Mouse (Mus musculus) kidney, embryonic 15.5 days (tissue): ENCODE data around the gene Cobl. TPM values are rescaled to one million over a fixed set of nuclear protein-coding genes. Genes with fewer than 3 reads are reported as not detected.
A peak's percentile ranks its signal among the peaks of the same experiment; 100 is the strongest.

Experiments used
- ATAC-seq: fragments of 200-750 bp; cut with Nextera tagmentation; replicated peaks from 2 replicates; pipeline ENCODE4 v1.8.0; 2017; ENCODE audit warnings: moderate TSS enrichment; ENCODE audit not compliant: low FRiP score
- H3K27ac ChIP-seq: fragments of 300-500 bp; sonication (generic); 2 replicates; pipeline ENCODE4 v1.5.1; 2015; ENCODE audit warnings: mild to moderate bottlenecking, inconsistent platforms
- H3K27me3 ChIP-seq: fragments of 300-500 bp; sonication (generic); 2 replicates; pipeline ENCODE4 v1.6.1; 2015; ENCODE audit warnings: inconsistent platforms
- H3K36me3 ChIP-seq: fragments of 300-500 bp; sonication (generic); 2 replicates; pipeline ENCODE4 v1.6.1; 2015; ENCODE audit warnings: inconsistent platforms
- H3K4me1 ChIP-seq: fragments of 300-500 bp; sonication (generic); 2 replicates; pipeline ENCODE4 v1.6.1; 2015; ENCODE audit warnings: inconsistent platforms
- H3K4me2 ChIP-seq: fragments of 300-500 bp; sonication (generic); 2 replicates; pipeline ENCODE4 v1.6.1; 2015; ENCODE audit warnings: moderate library complexity, mild to moderate bottlenecking, inconsistent platforms
- H3K4me3 ChIP-seq: fragments of 300-500 bp; sonication (generic); replicated peaks from 2 replicates; pipeline ENCODE4 v1.5.1; 2015; ENCODE audit warnings: mild to moderate bottlenecking, inconsistent platforms
- H3K9ac ChIP-seq: fragments of 300-500 bp; sonication (generic); 2 replicates; pipeline ENCODE4 v1.6.1; 2015; ENCODE audit warnings: mild to moderate bottlenecking, inconsistent platforms
- H3K9me3 ChIP-seq: fragments of 300-500 bp; sonication (generic); replicated peaks from 2 replicates; pipeline ENCODE4 v1.6.1; 2016; ENCODE audit warnings: inconsistent platforms
- WGBS: fragments of 180-500 bp; shearing (Covaris S2); methylation state at CpG from one replicate; pipeline ENCODE4 v1.1.7; 2015; ENCODE audit warnings: mixed read lengths; 5-methylcytosine and 5-hydroxymethylcytosine counted together
- polyA plus RNA-seq: library from polyadenylated mRNA; unstranded; fragments of >200 nt; fragmentation: Nextera tagmentation; extraction: Ambion mirVana; gene quantifications from 2 replicates; pipeline ENCODE4 v1.2.1, GENCODE M21; 2015

The Cobl gene
- polyA plus RNA-seq, 1 experiment from 2014 or later: 7.7 TPM

DNA sequence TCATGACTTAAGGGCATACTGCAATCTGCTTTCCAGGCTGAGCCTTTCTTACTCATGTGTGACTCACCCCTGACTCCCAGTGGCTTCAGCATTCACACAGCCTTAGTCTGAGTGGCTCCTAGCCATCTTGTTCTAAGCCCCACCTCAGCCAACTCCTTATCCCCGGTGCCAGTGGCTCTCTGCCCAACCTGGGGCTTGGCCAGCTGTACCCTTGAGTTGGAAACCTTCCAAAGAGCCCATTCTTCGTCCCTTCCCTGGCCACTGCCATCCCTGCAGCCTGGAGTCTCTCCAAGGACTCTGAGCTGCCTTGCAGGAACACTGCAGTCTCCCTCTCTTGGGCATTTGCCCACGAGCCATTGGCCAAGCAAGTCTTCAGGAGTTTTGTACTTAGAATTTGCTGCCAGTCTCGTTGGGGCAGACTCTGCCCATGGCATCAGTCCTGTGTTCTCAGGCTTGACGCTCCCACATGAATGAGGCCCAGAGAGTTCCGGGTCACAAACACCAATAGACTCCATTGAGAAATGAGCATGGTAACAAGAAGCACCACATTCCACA lies 233.2 kb downstream of the Cobl start:
- Histone ChIP-seq H3K4me1 (0 out of 2 replicates have a peak, but pooled peaks cover 8% of the 10 kb centered on the region), H3K27me3 (no peaks in the 10 kb centered on the region), H3K27ac (no peak overlapping the region), H3K4me3 (no peak overlapping the region), H3K9ac (no peak overlapping the region), H3K36me3 (no peaks in the 10 kb centered on the region), H3K9me3 (no peaks in the 10 kb centered on the region), H3K4me2 (no peak overlapping the region)
- ATAC-seq: 0 out of 2 replicates have a peak, but pooled peaks have one; percentile 49
- 72% methylated on average over 6 of the region's 6 CpGs for WGBS

DNA sequence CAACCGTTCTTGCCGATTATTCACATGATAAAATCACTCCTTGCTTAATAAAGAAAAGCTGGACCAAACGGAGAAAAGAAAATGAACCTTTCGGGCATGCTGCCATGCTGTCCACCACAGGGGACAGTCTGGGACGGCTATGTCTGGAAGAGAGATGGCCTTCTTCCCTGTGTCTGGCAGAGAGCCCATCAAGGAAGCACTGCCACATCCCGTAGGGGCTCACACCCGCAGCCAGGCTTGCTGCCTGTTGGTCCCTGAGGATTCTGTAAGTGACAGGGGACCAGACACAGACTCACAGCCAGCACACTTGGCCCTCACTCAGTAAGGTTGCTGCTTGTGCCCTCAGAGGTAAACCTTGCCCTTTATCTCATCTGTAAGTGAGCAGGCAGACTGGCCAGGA lies 235.3 kb downstream of the Cobl start:
- H3K27ac ChIP-seq: no peak overlapping the region
- no peak overlapping the region for H3K4me3 ChIP-seq
- H3K36me3 ChIP-seq: no peaks in the 10 kb centered on the region
- H3K4me2 ChIP-seq: no peak overlapping the region
- no peak overlapping the region for H3K9ac ChIP-seq
- H3K4me1 ChIP-seq: 0 out of 2 replicates have a peak, but pooled peaks cover 8% of the 10 kb centered on the region
- H3K9me3 ChIP-seq: no peaks in the 10 kb centered on the region
- WGBS: 65% methylated on average over 7 of the region's 7 CpGs
- no peaks in the 10 kb centered on the region for H3K27me3 ChIP-seq
- no peak for ATAC-seq

DNA sequence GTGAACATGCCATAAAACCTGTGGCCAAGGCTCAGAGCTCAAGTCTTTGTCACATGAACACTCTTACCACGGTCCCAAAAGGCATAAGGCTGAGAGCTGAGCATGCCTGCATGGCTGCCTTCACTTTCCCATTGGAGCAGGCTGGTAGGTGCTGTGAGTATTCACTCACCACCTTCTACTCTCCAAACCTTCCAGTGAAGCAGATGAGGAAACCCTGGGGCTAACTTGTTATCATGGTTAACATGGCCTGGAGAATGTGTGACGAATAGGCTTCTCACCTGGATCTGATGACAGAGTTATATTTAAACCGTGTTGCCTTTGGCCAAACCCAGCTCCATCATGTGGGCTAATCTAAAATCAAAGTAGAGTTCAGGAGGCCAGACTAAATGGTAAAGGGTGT lies 237.4 kb downstream of the Cobl start:
- no peaks in the 10 kb centered on the region for H3K36me3 ChIP-seq
- no peak overlapping the region for H3K4me3 ChIP-seq
- H3K27ac ChIP-seq: no peak overlapping the region
- no peaks in the 10 kb centered on the region for H3K27me3 ChIP-seq
- H3K9ac ChIP-seq: no peak overlapping the region
- WGBS: 87% methylated on average over 3 of the region's 3 CpGs
- 0 out of 2 replicates have a peak, but pooled peaks cover 8% of the 10 kb centered on the region for H3K4me1 ChIP-seq
- ATAC-seq: no peak
- H3K9me3 ChIP-seq: no peaks in the 10 kb centered on the region
- H3K4me2 ChIP-seq: no peak overlapping the region

DNA sequence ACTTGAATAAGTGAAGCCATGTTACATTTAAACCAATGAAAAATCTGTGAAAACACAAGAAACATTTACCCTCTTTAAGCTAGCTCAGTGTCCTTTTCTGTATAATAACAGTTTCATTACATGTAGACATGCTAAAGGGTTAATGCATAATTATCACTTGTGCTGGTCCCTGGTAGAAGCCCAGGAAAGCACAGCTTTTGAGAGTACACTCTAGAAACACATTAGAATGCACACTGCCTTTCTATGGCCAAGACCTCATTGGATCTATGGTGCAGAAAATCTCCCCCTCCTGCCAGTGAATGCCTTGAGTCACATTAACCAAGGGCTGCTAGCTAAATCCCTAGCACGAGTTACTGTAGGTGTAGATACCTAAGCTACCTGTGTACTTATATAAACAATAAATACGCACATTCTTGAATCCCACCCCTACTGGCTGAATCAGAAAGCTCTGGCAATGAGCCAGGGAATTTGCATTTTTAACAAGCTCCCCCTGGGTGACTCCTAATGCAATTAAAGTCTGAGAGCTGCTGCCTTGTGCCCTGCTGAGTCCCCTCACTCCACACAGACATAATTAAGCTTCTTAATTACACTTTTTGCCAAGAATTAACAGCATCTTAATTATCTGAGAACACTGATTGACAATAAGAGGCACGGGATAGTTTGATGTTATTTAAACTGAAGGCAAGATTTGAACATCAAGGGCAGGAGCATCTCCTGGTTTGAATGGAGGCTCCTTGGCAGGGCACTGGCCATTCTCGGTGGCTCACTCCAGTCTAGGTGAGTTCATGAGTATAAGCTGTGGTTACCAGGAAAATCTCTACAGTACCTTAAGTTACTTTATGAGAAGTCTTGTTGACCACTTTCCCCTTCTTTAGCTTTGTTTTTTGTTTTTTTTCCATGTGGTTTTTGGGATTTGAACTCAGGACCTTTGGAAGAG lies 244.9 kb downstream of the Cobl start:
- no peak for ATAC-seq
- Histone ChIP-seq H3K4me2 (no peak overlapping the region), H3K4me1 (no peaks in the 10 kb centered on the region), H3K27me3 (no peaks in the 10 kb centered on the region), H3K9ac (no peak overlapping the region), H3K4me3 (no peak overlapping the region), H3K36me3 (no peaks in the 10 kb centered on the region), H3K27ac (no peak overlapping the region), H3K9me3 (no peaks in the 10 kb centered on the region)
- WGBS: 51% methylated on average over 4 of the region's 4 CpGs

DNA sequence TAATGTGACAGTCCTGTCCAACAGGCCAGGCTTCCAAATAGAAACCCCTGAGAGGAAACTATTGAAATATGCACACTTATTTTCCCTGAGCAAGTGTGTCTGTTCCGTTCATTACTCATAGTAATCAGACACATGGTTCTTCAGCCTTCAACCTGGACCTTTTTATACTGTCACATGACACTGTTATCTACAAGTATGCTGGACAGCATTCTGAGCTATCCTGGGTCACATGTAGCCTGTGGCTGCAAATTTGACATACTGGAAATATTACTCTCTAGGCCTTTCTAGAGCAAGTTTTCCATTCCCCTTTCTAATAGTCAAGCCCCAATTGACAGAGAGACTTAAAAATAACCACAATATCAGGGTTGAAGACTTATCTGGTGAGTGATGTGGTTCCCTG lies 247.9 kb downstream of the Cobl start:
- H3K9ac ChIP-seq: no peak overlapping the region
- WGBS: 96% methylated on average over 1 of the region's 1 CpGs

DNA sequence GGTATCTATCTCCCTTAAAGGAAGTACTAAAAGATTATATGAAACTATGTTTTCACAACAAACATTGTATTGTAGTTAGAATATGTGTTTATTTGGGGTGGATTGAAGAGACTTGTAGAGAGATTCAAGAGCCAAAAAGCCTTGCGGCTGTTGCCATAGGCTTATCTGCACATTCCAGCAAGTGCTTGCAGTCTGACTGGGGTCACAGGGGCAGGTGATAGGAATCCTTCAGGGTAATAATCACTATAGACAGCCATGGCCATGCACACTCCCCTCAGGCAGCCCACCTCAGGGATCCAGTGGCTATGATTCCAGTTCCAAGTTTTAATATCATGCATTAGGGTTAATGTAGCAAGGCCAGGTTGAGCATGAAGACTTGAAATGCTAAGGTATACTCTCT lies 249.2 kb downstream of the Cobl start:
- WGBS: 100% methylated on average over 1 of the region's 1 CpGs

More for the DNA sequence above, 247.9 kb downstream of the Cobl start:
- Histone ChIP-seq H3K4me3 (no peak overlapping the region), H3K9me3 (no peaks in the 10 kb centered on the region), H3K4me2 (no peak overlapping the region), H3K27me3 (no peaks in the 10 kb centered on the region), H3K36me3 (no peaks in the 10 kb centered on the region), H3K4me1 (no peaks in the 10 kb centered on the region), H3K27ac (no peak overlapping the region)
- no peak for ATAC-seq

DNA sequence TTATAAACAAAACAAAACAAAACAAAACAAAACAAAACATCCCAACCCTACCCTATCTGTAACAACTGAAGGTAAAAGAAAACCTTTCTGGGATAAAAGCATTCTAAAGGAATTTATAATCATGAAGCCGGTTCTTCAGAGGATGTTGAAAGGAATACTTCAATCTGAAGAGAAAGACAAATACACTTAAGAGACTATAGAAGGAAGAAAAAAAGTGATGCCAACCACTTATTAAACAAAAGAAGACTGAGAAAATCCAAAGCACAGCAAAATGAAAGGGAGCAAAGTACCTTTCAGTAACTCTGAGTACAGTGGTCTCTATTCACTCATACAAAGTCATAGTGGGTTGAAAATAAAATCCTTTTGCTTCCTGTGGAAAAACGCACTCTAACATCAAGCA lies 256.2 kb downstream of the Cobl start:
- no peaks in the 10 kb centered on the region for H3K27me3 ChIP-seq
- no peak overlapping the region for H3K9ac ChIP-seq
- H3K36me3 ChIP-seq: no peaks in the 10 kb centered on the region
- WGBS: 83% methylated on average over 2 of the region's 2 CpGs
- H3K9me3 ChIP-seq: no peaks in the 10 kb centered on the region
- ATAC-seq: no peak
- no peaks in the 10 kb centered on the region for H3K4me1 ChIP-seq
- H3K4me3 ChIP-seq: no peak overlapping the region
- H3K27ac ChIP-seq: no peak overlapping the region
- H3K4me2 ChIP-seq: no peak overlapping the region

More for the DNA sequence above, 249.2 kb downstream of the Cobl start:
- no peak for ATAC-seq
- H3K9me3 ChIP-seq: no peaks in the 10 kb centered on the region
- no peaks in the 10 kb centered on the region for H3K4me1 ChIP-seq
- H3K27ac ChIP-seq: no peak overlapping the region
- no peaks in the 10 kb centered on the region for H3K36me3 ChIP-seq
- no peak overlapping the region for H3K4me2 ChIP-seq
- H3K9ac ChIP-seq: no peak overlapping the region
- H3K4me3 ChIP-seq: no peak overlapping the region
- no peaks in the 10 kb centered on the region for H3K27me3 ChIP-seq

DNA sequence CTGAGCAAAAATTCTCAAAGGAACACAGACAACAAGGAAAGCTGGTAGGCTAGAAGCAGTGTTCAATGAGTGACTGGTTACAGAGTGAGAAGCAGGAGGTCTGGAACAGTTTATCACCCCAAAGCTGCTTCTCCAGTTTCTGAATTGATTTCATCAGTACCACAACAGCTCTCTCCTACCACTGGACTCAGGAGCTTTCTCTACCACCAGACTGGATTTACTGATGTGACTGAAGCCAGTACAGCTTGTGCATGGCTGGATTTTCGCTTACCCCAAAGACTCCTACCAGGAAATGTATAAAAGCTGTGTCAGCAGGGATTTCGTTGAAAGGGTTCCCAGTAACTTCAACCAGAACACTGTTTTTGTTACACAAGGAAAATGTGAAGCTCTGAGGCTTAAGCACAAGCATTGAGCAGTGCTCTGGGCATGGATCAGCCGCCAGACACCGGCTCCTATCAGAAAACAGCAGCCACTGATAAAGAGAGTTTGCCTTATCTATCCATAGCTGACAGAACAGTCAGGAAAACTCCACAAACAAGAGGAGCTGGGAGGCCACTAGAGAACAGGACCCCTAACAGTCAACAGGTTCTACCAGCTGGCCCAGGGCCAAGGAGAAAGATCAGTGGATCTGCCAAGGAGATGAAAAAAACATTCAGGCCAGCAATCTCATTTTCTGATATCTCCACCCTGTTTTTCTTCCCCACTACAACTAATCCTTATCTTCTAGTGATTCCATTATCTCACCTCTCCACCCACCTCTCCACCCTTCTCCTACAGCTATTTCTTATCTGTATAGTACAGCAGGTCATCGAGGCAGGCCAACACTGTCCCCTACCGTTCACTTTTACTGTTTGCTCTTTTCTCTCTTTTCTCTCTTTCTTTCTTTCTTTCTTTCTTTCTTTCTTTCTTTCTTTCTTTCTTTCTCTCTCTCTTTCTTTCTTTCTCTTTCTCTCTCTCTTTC lies 259.3 kb downstream of the Cobl start:
- Histone ChIP-seq H3K9me3 (no peaks in the 10 kb centered on the region), H3K4me1 (no peaks in the 10 kb centered on the region), H3K36me3 (no peaks in the 10 kb centered on the region), H3K27ac (no peak overlapping the region), H3K27me3 (no peaks in the 10 kb centered on the region), H3K9ac (no peak overlapping the region), H3K4me2 (no peak overlapping the region), H3K4me3 (no peak overlapping the region)
- no peak for ATAC-seq
- 69% methylated on average over 6 of the region's 6 CpGs for whole genome bisulfite sequencing

DNA sequence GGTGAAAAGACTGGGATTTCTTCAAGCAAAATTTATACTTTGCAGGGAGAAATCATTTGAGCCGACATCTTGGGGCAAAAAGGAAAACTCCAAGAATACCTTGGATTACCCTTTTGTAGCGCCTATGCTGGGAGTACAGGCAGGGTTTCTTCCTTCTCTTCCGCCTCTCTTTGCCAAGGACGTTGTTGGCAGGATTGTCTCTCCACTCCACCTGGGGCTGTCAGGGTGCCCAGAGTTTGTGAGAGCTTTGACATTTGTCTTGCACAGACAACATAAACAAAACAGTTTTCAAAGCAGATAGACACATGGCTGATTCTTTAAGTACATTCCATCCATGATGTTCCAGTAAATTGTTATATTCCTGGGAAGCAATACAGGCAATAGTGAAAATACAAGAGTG lies 265.3 kb downstream of the Cobl start:
- H3K36me3 ChIP-seq: no peaks in the 10 kb centered on the region
- H3K4me3 ChIP-seq: no peak overlapping the region
- no peaks in the 10 kb centered on the region for H3K9me3 ChIP-seq
- no peak overlapping the region for H3K27ac ChIP-seq
- H3K27me3 ChIP-seq: no peaks in the 10 kb centered on the region
- ATAC-seq: no peak
- H3K9ac ChIP-seq: no peak overlapping the region
- 88% methylated on average over 4 of the region's 4 CpGs for WGBS
- H3K4me1 ChIP-seq: no peaks in the 10 kb centered on the region
- no peak overlapping the region for H3K4me2 ChIP-seq

DNA sequence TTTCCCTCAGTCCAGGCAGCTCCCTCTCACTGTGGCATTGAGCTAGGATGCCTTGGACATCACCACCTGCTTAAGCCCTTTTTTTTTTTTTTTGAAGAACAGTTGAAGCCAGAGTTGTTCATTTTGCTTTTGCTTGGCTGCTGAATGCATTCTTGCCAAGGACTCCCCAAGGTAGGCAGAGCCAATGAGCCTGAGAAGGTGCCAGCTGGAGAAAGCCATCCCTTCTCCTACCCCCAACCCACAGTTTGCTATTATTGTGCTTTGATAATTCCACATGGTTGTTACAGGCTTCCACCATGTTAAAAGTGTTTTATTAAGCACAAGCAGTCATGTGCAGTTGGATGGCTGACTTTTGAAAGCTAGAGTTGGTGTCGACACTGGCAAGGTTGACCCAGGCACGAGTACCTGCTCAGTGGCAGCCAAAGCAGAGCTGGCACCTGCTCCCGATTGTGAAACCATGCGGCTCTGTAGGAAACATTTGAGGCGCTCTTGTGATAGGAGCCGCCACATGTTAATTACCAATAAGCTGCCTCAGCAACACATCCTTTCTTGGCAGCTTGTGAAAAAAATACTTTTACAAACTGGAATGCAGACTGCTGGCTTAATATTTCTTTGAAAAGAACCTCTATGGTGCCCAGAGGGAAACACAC lies 265.9 kb downstream of the Cobl start:
- Histone ChIP-seq H3K9me3 (no peaks in the 10 kb centered on the region), H3K27me3 (no peaks in the 10 kb centered on the region), H3K36me3 (no peaks in the 10 kb centered on the region), H3K27ac (no peak overlapping the region), H3K4me3 (no peak overlapping the region), H3K4me2 (no peak overlapping the region), H3K4me1 (no peaks in the 10 kb centered on the region), H3K9ac (no peak overlapping the region)
- no peak for ATAC-seq
- WGBS: 90% methylated on average over 6 of the region's 6 CpGs

DNA sequence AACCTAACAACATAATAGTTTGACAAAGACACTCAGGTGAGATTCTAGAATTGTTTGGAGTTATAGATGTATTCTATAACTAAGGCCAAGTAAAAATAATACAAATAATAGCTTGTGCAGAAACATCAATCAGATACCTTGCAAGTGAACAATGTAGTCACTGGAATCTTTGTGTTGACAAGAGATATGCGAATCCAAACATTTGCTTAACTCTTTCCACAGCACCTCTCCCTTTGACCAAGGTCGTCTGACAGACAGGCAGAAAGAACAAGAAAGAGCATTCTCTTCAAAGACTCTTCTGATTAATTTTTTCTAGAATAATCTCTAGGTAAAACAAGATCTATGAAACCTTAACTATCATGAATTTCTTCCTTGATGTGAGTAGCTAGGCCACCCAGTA lies 266.7 kb downstream of the Cobl start:
- WGBS: 81% methylated on average over 2 of the region's 2 CpGs
- Histone ChIP-seq H3K4me1 (no peaks in the 10 kb centered on the region), H3K4me2 (no peak overlapping the region), H3K9me3 (no peaks in the 10 kb centered on the region), H3K9ac (no peak overlapping the region), H3K27me3 (no peaks in the 10 kb centered on the region), H3K4me3 (no peak overlapping the region), H3K27ac (no peak overlapping the region), H3K36me3 (no peaks in the 10 kb centered on the region)
- ATAC-seq: no peak
